ENCODE assay signal across 9 mouse cellular contexts in the genomic region with DNA sequence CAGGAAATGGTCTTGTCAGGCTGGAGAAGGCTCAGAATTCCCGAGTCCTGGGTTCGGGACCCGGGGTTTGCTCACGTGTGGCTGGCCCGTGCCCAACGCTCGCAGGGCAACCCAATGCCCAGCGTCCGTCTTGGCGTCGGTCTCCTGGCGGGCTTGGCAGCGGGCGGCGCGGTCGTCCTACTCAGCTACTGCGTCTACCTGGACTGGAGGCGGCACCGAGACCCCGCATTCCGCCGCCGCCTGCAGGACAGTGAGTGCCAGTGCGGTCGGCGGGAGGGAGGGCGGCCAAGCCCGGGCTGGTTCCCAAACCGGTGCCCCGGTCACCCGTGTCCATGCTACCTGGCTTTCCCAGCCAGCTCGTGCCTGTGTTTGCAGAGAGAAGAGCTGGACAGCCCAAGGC. TPM values are rescaled to one million over a fixed set of nuclear protein-coding genes. Genes with fewer than 3 reads are reported as not detected.
DNase-seq lines count a peak whose midpoint lies in the region; ATAC-seq and TF ChIP-seq lines count a peak whose summit lies in the region.
"Had no signal": no experiment of that assay in that cellular context is flagged by ENCODE, and none has a peak within 500 bp of the region (broad histone marks: within the 10 kb centered on the region; RNA-seq: fewer than 3 reads in every experiment).

A gene (plus strand): TSS at position 98 of the 400 bp plus-strand sequence.

- peak; percentile 6 to 35 for DNase-seq in urinary bladder, adult 18-20 months (ENCODE audit: low spot score in 2 of 2)
- no peak for DNase-seq in urinary bladder, postnatal 10 days (ENCODE audit: low spot score)
- peak; percentile 4 for DNase-seq in embryonic facial prominence, embryonic 14.5 days (ENCODE audit: low spot score)
- no peak for DNase-seq in limb, embryonic 14.5 days (ENCODE audit: low spot score)
- DNase-seq in spleen, adult 12 weeks (ENCODE audit: low spot score): no peak
- no peak for DNase-seq in left cerebral cortex, adult 11 months (ENCODE audit: low spot score)

- no peaks in the 10 kb centered on the region for H3K36me3 ChIP-seq in embryonic facial prominence, embryonic 14.5 days (ENCODE audit: control insufficient read depth, insufficient read depth, low read length)
- no peaks in the 10 kb centered on the region for H3K36me3 ChIP-seq in hindbrain, embryonic 12.5 days
- no peaks in the 10 kb centered on the region for H3K36me3 ChIP-seq in limb, embryonic 14.5 days (ENCODE audit: control insufficient read depth, insufficient read depth, low read length)
- H3K36me3 ChIP-seq in midbrain, embryonic 12.5 days: no peaks in the 10 kb centered on the region

- H3K4me1 ChIP-seq in embryonic facial prominence, embryonic 14.5 days (ENCODE audit: control insufficient read depth, insufficient read depth, low read length): no peaks in the 10 kb centered on the region
- H3K4me1 ChIP-seq in hindbrain, embryonic 12.5 days: peaks cover 12% of the 10 kb centered on the region; the same call in 1 of the 2 replicates
- no peaks in the 10 kb centered on the region for H3K4me1 ChIP-seq in limb, embryonic 14.5 days (ENCODE audit: control insufficient read depth, insufficient read depth, low read length)
- H3K4me1 ChIP-seq in midbrain, embryonic 12.5 days: peaks cover 11% of the 10 kb centered on the region

- 0 out of 2 replicates have a peak, but pooled peaks have one; percentile 41 for ATAC-seq in embryonic facial prominence, embryonic 14.5 days (ENCODE audit: low read depth)
- ATAC-seq in hindbrain, embryonic 12.5 days (ENCODE audit: low FRiP score): no peak
- no peak for ATAC-seq in limb, embryonic 14.5 days (ENCODE audit: low FRiP score, low read depth)
- ATAC-seq in midbrain, embryonic 12.5 days (ENCODE audit: low FRiP score, low read depth): 0 out of 2 replicates have a peak, but pooled peaks have one; percentile 34

- no peak for TF ChIP-seq POLR2A in limb, embryonic 14.5 days (IDR thresholded peaks at IDR 0.05; ENCODE audit: borderline replicate concordance, extremely low read depth, insufficient read depth, insufficient read length)

- 10% methylated on average over 28 of the region's 33 CpGs for WGBS in embryonic facial prominence, embryonic 14.5 days
- 9% methylated on average over 33 of the region's 33 CpGs for WGBS in hindbrain, embryonic 12.5 days
- 10% methylated on average over 25 of the region's 33 CpGs for whole genome bisulfite sequencing in limb, embryonic 14.5 days
- 7% methylated on average over 33 of the region's 33 CpGs for WGBS in midbrain, embryonic 12.5 days

- H3K4me3 ChIP-seq in embryonic facial prominence, embryonic 14.5 days (ENCODE audit: low read depth, low read length): peak within 1 kb of the TSS; percentile 19
- H3K4me3 ChIP-seq in hindbrain, embryonic 12.5 days: peak within 1 kb of the TSS; percentile 20
- peak within 1 kb of the TSS; percentile 19 for H3K4me3 ChIP-seq in limb, embryonic 14.5 days (replicated peaks; ENCODE audit: low read length)
- H3K4me3 ChIP-seq in midbrain, embryonic 12.5 days: peak within 1 kb of the TSS; percentile 20; the same call in 1 of the 2 replicates
- H3K4me3 ChIP-seq: myocyte had no signal

- H3K27ac ChIP-seq in embryonic facial prominence, embryonic 14.5 days (replicated peaks; ENCODE audit: low read depth, low read length): no peak within 1 kb of the TSS
- H3K27ac ChIP-seq in hindbrain, embryonic 12.5 days: no peak within 1 kb of the TSS
- H3K27ac ChIP-seq in limb, embryonic 14.5 days (replicated peaks; ENCODE audit: low read depth, low read length): no peak within 1 kb of the TSS
- H3K27ac ChIP-seq in midbrain, embryonic 12.5 days (replicated peaks): no peak within 1 kb of the TSS

- H3K9ac ChIP-seq in embryonic facial prominence, embryonic 14.5 days (ENCODE audit: low read depth, low read length): peak within 1 kb of the TSS; percentile 47
- 0 out of 2 replicates have a peak within 1 kb of the TSS, but pooled peaks have one; percentile 32 for H3K9ac ChIP-seq in hindbrain, embryonic 12.5 days
- H3K9ac ChIP-seq in limb, embryonic 14.5 days (ENCODE audit: low read depth, low read length, severe bottlenecking): peak within 1 kb of the TSS; percentile 28; the same call in 1 of the 2 replicates
- H3K9ac ChIP-seq in midbrain, embryonic 12.5 days (replicated peaks): no peak within 1 kb of the TSS

- no peaks in the 10 kb centered on the region for H3K9me3 ChIP-seq in embryonic facial prominence, embryonic 14.5 days (ENCODE audit: control insufficient read depth, low read length)
- no peaks in the 10 kb centered on the region for H3K9me3 ChIP-seq in hindbrain, embryonic 12.5 days (replicated peaks)
- H3K9me3 ChIP-seq in limb, embryonic 14.5 days (ENCODE audit: control insufficient read depth, low read length): no peaks in the 10 kb centered on the region
- no peaks in the 10 kb centered on the region for H3K9me3 ChIP-seq in midbrain, embryonic 12.5 days

- peak within 1 kb of the TSS; percentile 52 for H3K4me2 ChIP-seq in embryonic facial prominence, embryonic 14.5 days (ENCODE audit: low read depth, low read length)
- peak within 1 kb of the TSS; percentile 49 for H3K4me2 ChIP-seq in hindbrain, embryonic 12.5 days (replicated peaks)
- H3K4me2 ChIP-seq in limb, embryonic 14.5 days (replicated peaks; ENCODE audit: low read depth, low read length, severe bottlenecking): peak within 1 kb of the TSS; percentile 44
- peak within 1 kb of the TSS; percentile 48 for H3K4me2 ChIP-seq in midbrain, embryonic 12.5 days (replicated peaks)

- no peaks in the 10 kb centered on the region for H3K27me3 ChIP-seq in embryonic facial prominence, embryonic 14.5 days (replicated peaks; ENCODE audit: control insufficient read depth, insufficient read depth, low read length)
- H3K27me3 ChIP-seq in hindbrain, embryonic 12.5 days: peaks cover 9% of the 10 kb centered on the region; the same call in 1 of the 2 replicates
- no peaks in the 10 kb centered on the region for H3K27me3 ChIP-seq in limb, embryonic 14.5 days (ENCODE audit: control insufficient read depth, insufficient read depth, low read length)
- H3K27me3 ChIP-seq in midbrain, embryonic 12.5 days: peaks cover 7% of the 10 kb centered on the region

RNA-seq across cellular contexts. Expression of the gene that starts here (rescaled TPM):
- 1.2 TPM in 1 of 2 replicates, not detected in the other for polyA plus RNA-seq in embryonic facial prominence, embryonic 14.5 days (2014; fragmentation: Nextera tagmentation; extraction: Ambion mirVana)
- polyA plus RNA-seq in hindbrain, embryonic 12.5 days (2016; fragmentation: Nextera tagmentation; extraction: Ambion mirVana): not detected in 2 replicates
- polyA plus RNA-seq in limb, embryonic 14.5 days (2012; rRNA removed): not detected in 2 replicates
- polyA plus RNA-seq in limb, embryonic 14.5 days (2014; fragmentation: Nextera tagmentation; extraction: Ambion mirVana): not detected in 2 replicates
- not detected in 2 replicates for polyA plus RNA-seq in midbrain, embryonic 12.5 days (2016; fragmentation: Nextera tagmentation; extraction: Ambion mirVana)
- polyA plus RNA-seq: myocyte had no signal

Comparison
In these comparisons a context has a peak if more than half of its experiments do, and no peak if none do; other contexts are left out.
1. DNase-seq: peak in urinary bladder, adult 18-20 months (2 of 2) and embryonic facial prominence, embryonic 14.5 days (single experiment); none in urinary bladder, postnatal 10 days (single experiment), limb, embryonic 14.5 days (single experiment), spleen, adult 12 weeks (single experiment) and left cerebral cortex, adult 11 months (single experiment).
2. Peak in ATAC-seq, H3K4me3 ChIP-seq and H3K4me2 ChIP-seq in midbrain, embryonic 12.5 days; RNA of the gene not detected or under 1 TPM.
3. Peak in every context shown above with its lines, with median percentiles within 50 percentile points of each other: H3K4me2 ChIP-seq and H3K4me3 ChIP-seq.